Mouse (Mus musculus) lung, embryonic 14.5 days (tissue): ENCODE results near the gene Doc2g. TPM values are rescaled to one million over a fixed set of nuclear protein-coding genes. Genes with fewer than 3 reads are reported as not detected.

Experiments
- ATAC-seq: fragments of 200-750 bp; cut with Nextera tagmentation; 2 replicates; pipeline ENCODE4 v1.8.0; 2017; ENCODE audit warnings: mild to moderate bottlenecking, moderate TSS enrichment, moderate library complexity; ENCODE audit not compliant: insufficient read depth
- DNase-seq: peaks from one replicate; pipeline ENCODE4 v3.0.0-alpha.2; 2015
- H3K27ac ChIP-seq: fragments of 300-500 bp; sonication (generic); 2 replicates; pipeline ENCODE4 v1.5.1; 2014; ENCODE audit warnings: low read depth, mild to moderate bottlenecking, moderate library complexity
- H3K27me3 ChIP-seq: fragments of 300-500 bp; sonication (generic); 2 replicates; pipeline ENCODE4 v1.6.1; 2014; ENCODE audit warnings: low read length, control low read depth; ENCODE audit not compliant: insufficient read depth
- H3K36me3 ChIP-seq: fragments of 300-500 bp; sonication (generic); 2 replicates; pipeline ENCODE4 v1.6.1; 2014; ENCODE audit warnings: control low read depth; ENCODE audit not compliant: insufficient read depth
- H3K4me1 ChIP-seq: fragments of 300-500 bp; sonication (generic); 2 replicates; pipeline ENCODE4 v1.6.1; 2014; ENCODE audit warnings: antibody characterized with exemption, control low read depth; ENCODE audit not compliant: insufficient read depth
- H3K4me2 ChIP-seq: fragments of 300-500 bp; sonication (generic); 2 replicates; pipeline ENCODE4 v1.6.1; 2014; ENCODE audit warnings: mild to moderate bottlenecking
- H3K4me3 ChIP-seq: fragments of 300-500 bp; sonication (generic); 2 replicates; pipeline ENCODE4 v1.5.1; 2014; ENCODE audit warnings: low read depth, low read length
- H3K9ac ChIP-seq: fragments of 300-500 bp; sonication (generic); 2 replicates; pipeline ENCODE4 v1.6.1; 2014
- H3K9me3 ChIP-seq: fragments of 300-500 bp; sonication (generic); 2 replicates; pipeline ENCODE4 v1.6.1; 2016; ENCODE audit warnings: low read depth, low read length, control low read depth
- CTCF ChIP-seq: IDR thresholded peaks from 2 replicates; pipeline ENCODE4 v1.5.1; 2016; ENCODE audit warnings: antibody characterized with exemption, low read depth
- WGBS: fragments of 180-500 bp; shearing (Covaris S2); extraction: QIAGEN DNeasy Blood & Tissue Kit; methylation state at CpG from one replicate; pipeline ENCODE4 v1.1.7; 2014; 5-methylcytosine and 5-hydroxymethylcytosine counted together
- polyA plus RNA-seq: library from polyadenylated mRNA; unstranded; fragments of >200 nt; fragmentation: Nextera tagmentation; extraction: Ambion mirVana; gene quantifications from 2 replicates; pipeline ENCODE4 v1.2.1, GENCODE M21; 2014

The Doc2g gene
- polyA plus RNA-seq, 1 experiment from 2014 or later = 2.2 TPM

GRCm38 (mm10) chr19:4001752-4002151, 1.4 kb upstream of the Doc2g start:
- H3K4me3 ChIP-seq = no peak overlapping the region
- peak overlapping the region; percentile 93; the same call in 1 of the 2 replicates for H3K4me2 ChIP-seq
- DNase-seq (no peak), ATAC-seq (no peak)
- H3K27ac ChIP-seq = no peak overlapping the region
- 77% methylated on average over 5 of the region's 5 CpGs for WGBS
- H3K9me3 ChIP-seq = no peaks in the 10 kb centered on the region
- TF ChIP-seq CTCF = no peak
- no peak overlapping the region for H3K9ac ChIP-seq
- peaks cover 5% of the 10 kb centered on the region; the same call in 1 of the 2 replicates for H3K4me1 ChIP-seq
- H3K27me3 ChIP-seq = no peaks in the 10 kb centered on the region
- peaks cover 16% of the 10 kb centered on the region for H3K36me3 ChIP-seq

DNA sequence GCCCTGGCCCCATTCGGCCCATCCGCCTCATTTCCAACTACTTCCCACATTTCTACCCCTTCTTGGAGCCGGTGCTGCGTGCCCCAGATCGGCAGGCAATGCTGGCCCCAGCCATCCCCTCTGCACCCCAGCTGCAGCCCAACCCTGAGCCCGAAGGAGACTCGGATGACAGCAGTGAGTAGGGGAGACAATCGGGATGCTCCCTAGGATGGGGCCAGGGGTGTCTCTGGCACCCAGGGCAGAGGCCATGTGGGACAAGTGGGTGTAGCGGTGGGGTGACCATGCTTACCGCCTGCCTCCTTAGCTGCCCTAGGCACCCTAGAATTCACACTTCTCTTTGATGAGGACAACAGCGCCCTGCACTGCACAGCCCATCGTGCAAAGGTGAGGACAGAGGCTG, 528 bp downstream of the Doc2g start:
- Histone ChIP-seq H3K4me3 (no peak overlapping the region), H3K9me3 (no peaks in the 10 kb centered on the region), H3K4me2 (no peak overlapping the region), H3K4me1 (peaks cover 5% of the 10 kb centered on the region; the same call in 1 of the 2 replicates), H3K9ac (no peak overlapping the region), H3K27me3 (no peaks in the 10 kb centered on the region), H3K36me3 (peaks cover 34% of the 10 kb centered on the region), H3K27ac (no peak overlapping the region)
- WGBS = 73% methylated on average over 12 of the region's 12 CpGs
- no peak for ATAC-seq
- no peak for DNase-seq
- no peak for TF ChIP-seq CTCF

DNA sequence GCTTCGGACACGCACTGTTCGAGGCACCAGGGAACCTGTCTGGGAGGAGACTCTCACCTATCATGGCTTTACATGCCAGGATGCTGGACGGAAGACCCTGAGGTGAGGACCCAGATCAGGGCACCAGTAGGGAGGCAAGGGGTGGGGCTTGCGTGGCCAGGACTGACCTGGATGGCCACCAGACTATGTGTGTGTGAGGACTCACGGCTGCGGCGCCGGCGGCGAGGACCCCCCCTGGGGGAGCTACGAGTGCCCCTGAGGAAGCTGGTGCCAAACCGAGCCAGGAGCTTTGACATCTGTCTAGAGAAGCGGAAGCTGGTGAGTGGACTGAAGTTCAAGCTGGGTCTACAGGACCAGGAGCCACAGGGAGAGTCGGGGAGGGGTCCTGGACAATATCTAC, 1.2 kb downstream of the Doc2g start:
- no peak overlapping the region for H3K27ac ChIP-seq
- H3K4me1 ChIP-seq = peaks cover 5% of the 10 kb centered on the region; the same call in 1 of the 2 replicates
- H3K9ac ChIP-seq = no peak overlapping the region
- peaks cover 40% of the 10 kb centered on the region for H3K36me3 ChIP-seq
- H3K9me3 ChIP-seq = no peaks in the 10 kb centered on the region
- no peak for TF ChIP-seq CTCF
- H3K4me3 ChIP-seq = no peak overlapping the region
- WGBS = 81% methylated on average over 15 of the region's 15 CpGs
- no peak for DNase-seq
- no peaks in the 10 kb centered on the region for H3K27me3 ChIP-seq
- H3K4me2 ChIP-seq = no peak overlapping the region
- ATAC-seq = no peak

- 82% methylated on average over 9 of the region's 9 CpGs for WGBS
- DNase-seq (no peak), ATAC-seq (no peak)
- H3K9ac ChIP-seq = no peak overlapping the region
- H3K36me3 ChIP-seq = peaks cover 48% of the 10 kb centered on the region
- no peaks in the 10 kb centered on the region for H3K9me3 ChIP-seq
- H3K4me2 ChIP-seq = no peak overlapping the region
- no peaks in the 10 kb centered on the region for H3K27me3 ChIP-seq
- H3K4me3 ChIP-seq = no peak overlapping the region
- no peak for TF ChIP-seq CTCF
- H3K4me1 ChIP-seq = peaks cover 5% of the 10 kb centered on the region; the same call in 1 of the 2 replicates
- no peak overlapping the region for H3K27ac ChIP-seq
These were observed 2.0 kb downstream of the Doc2g start for GRCm38 (mm10) chr19:4005091-4005490.

GRCm38 (mm10) chr19:4005971-4006370, 2.9 kb downstream of the Doc2g start:
- H3K27me3 ChIP-seq = no peaks in the 10 kb centered on the region
- no peak for DNase-seq
- peaks cover 55% of the 10 kb centered on the region for H3K36me3 ChIP-seq
- no peaks in the 10 kb centered on the region for H3K9me3 ChIP-seq
- no peak overlapping the region for H3K27ac ChIP-seq
- 91% methylated on average over 8 of the region's 8 CpGs for WGBS
- no peak overlapping the region for H3K4me2 ChIP-seq
- no peak for TF ChIP-seq CTCF
- no peak for ATAC-seq
- no peak overlapping the region for H3K4me3 ChIP-seq
- peaks cover 5% of the 10 kb centered on the region; the same call in 1 of the 2 replicates for H3K4me1 ChIP-seq
- no peak overlapping the region for H3K9ac ChIP-seq

DNA sequence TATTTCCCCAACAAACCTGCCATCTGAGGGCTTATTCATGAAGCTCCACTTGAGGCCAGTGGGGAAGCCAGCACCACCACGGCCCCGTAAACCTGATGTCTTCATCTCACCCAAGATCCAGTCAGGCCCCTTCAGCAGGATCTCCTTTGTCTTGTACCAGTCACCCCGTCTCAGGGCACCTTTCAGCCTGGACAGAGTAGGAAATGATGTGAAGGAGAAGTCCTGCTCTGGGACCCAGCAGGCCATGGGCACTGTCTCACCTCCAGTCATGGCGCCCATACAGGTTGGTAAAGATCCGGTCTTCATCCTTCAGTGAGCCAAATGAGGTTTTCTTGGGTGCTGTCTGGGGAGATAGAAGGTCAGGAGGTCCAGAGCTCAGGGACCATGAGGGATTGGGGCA, 8.0 kb downstream of the Doc2g start:
- H3K9me3 ChIP-seq = no peaks in the 10 kb centered on the region
- no peak for DNase-seq
- ATAC-seq = no peak
- H3K9ac ChIP-seq = no peak overlapping the region
- TF ChIP-seq CTCF = no peak
- no peaks in the 10 kb centered on the region for H3K27me3 ChIP-seq
- no peak overlapping the region; the same call in 1 of the 2 replicates for H3K4me2 ChIP-seq
- H3K4me1 ChIP-seq = no peaks in the 10 kb centered on the region
- H3K27ac ChIP-seq = no peak overlapping the region
- H3K4me3 ChIP-seq = no peak overlapping the region
- 91% methylated on average over 5 of the region's 5 CpGs for WGBS
- peaks cover 46% of the 10 kb centered on the region for H3K36me3 ChIP-seq

DNA sequence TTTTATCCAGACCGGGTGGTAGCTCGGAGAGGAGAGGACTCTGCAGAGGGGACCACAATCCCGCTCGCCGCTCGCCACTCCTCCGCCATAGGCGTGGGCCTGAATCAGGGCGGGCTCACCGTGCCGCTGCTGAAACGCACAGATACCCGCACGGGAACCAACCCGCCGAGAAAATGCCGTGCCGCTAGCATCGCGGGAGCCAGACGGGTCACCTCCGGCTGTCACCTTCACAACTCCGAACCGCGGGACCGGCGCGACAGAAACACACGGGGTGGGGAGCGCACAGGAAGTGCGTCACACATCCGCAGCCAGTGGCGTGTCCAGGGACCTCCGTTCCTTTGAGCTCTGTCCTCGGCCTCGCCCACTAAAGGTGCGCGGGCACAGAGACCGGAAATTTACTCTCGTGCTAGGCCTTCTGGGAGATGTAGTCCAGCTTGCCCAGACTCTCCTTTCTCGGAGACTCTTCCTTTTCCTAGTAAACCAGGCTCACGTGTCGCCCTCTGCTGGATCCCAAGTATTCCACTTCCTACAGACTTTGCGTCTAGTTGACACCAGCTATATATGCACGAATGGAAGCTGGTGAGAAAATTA, 9.4 kb downstream of the Doc2g start, which contains the start of gene Ndufv1:
TSS of gene Ndufv1 (minus strand) at position 375 of the 591 bp plus-strand sequence.
- peak within 1 kb of the TSS; percentile 72 for H3K4me2 ChIP-seq
- ATAC-seq (peak; percentile 99), DNase-seq (peak; percentile 100)
- H3K27me3 ChIP-seq = no peaks in the 10 kb centered on the region
- H3K4me1 ChIP-seq = no peaks in the 10 kb centered on the region
- peak within 1 kb of the TSS; percentile 71 for H3K9ac ChIP-seq
- H3K4me3 ChIP-seq = peak within 1 kb of the TSS; percentile 88
- peak; percentile 91 for TF ChIP-seq CTCF
- peaks cover 33% of the 10 kb centered on the region for H3K36me3 ChIP-seq
- WGBS = under 1% methylated on average over 45 of the region's 45 CpGs
- no peaks in the 10 kb centered on the region for H3K9me3 ChIP-seq
- H3K27ac ChIP-seq = peak within 1 kb of the TSS; percentile 52
